16 mouse cellular contexts compared by ENCODE assay signal in the genomic region with DNA sequence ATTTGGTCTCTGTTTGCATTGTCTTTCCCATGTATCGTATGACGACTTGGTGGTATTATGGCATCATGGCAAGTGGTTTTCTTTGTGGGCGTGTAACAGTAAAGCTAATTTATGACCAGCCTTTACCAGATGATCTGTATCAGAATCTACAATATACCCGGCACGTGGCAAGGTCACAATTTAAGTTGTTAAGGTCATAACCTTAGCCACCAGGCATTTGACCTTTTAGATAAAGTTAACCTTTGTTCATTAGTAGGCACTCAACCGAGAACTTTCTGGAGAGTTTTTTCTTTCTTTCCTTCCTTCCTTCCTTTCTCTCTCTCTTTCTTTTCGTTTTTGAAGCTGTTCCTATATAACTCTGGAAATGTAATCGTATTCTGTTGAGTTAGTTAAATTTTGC. TPM values are rescaled to one million over a fixed set of nuclear protein-coding genes. Genes with fewer than 3 reads are reported as not detected.
"Had no signal": no experiment of that assay in that cellular context is flagged by ENCODE, and none has a peak within 500 bp of the region (broad histone marks: within the 10 kb centered on the region; RNA-seq: fewer than 3 reads in every experiment).

No protein-coding gene starts in this region.

- ATAC-seq: liver, embryonic 12.5 days; midbrain, embryonic 15.5 days had no signal

- H3K27me3 ChIP-seq: limb, embryonic 13.5 days; neural tube, embryonic 12.5 days had no signal

- H3K9me3 ChIP-seq: limb, embryonic 13.5 days; liver, embryonic 12.5 days; midbrain, embryonic 15.5 days; neural tube, embryonic 12.5 days had no signal

- H3K4me1 ChIP-seq: liver, embryonic 12.5 days had no signal

- H3K27ac ChIP-seq: kidney, postnatal 0 days; limb, embryonic 13.5 days; liver, embryonic 12.5 days; macrophage; midbrain, embryonic 15.5 days; neural tube, embryonic 12.5 days; stomach, postnatal 0 days had no signal

- H3K4me2 ChIP-seq: limb, embryonic 13.5 days; liver, embryonic 12.5 days; lung, embryonic 14.5 days; midbrain, embryonic 11.5 days; midbrain, embryonic 15.5 days; neural tube, embryonic 12.5 days had no signal

- H3K36me3 ChIP-seq: midbrain, embryonic 15.5 days had no signal

- H3K4me3 ChIP-seq: limb, embryonic 13.5 days; liver, embryonic 12.5 days; megakaryocyte, embryonic 14.5 days; midbrain, embryonic 15.5 days; neural tube, embryonic 12.5 days had no signal

- DNase-seq: kidney, postnatal 36 days; left cerebral cortex, postnatal 4 days; lung, embryonic 14.5 days; lung, postnatal 14 days; thymus, postnatal 4 days had no signal

- H3K9ac ChIP-seq: limb, embryonic 13.5 days; liver, embryonic 12.5 days; lung, embryonic 14.5 days; midbrain, embryonic 15.5 days; neural tube, embryonic 12.5 days had no signal

RNA-seq across cellular contexts. Expression of a gene that starts 8.7 kb away (rescaled TPM):
- total RNA-seq: monocyte, adult 5-6 weeks; neutrophil, adult 5-6 weeks had no signal
- polyA plus RNA-seq: liver, embryonic 12.5 days; macrophage had no signal
